In genomic region chr4:141599251-141600141, GRCm38 (mm10) we compare ENCODE assay signal across 8 mouse cellular contexts. TPM values are rescaled to one million over a fixed set of nuclear protein-coding genes. Genes with fewer than 3 reads are reported as not detected.
DNase-seq lines count a peak whose midpoint lies in the region; ATAC-seq and TF ChIP-seq lines count a peak whose summit lies in the region.

No protein-coding gene starts in this region.

- H3K36me3 ChIP-seq in C2C12 (ENCODE audit: control insufficient read depth, insufficient read depth), result peaks cover 10% of the 10 kb centered on the region
- H3K36me3 ChIP-seq in forebrain, embryonic 12.5 days (replicated peaks), result no peaks in the 10 kb centered on the region
- peaks cover 12% of the 10 kb centered on the region for H3K36me3 ChIP-seq in intestine, postnatal 0 days (ENCODE audit: control insufficient read depth, insufficient read depth)
- peaks cover 4% of the 10 kb centered on the region; the same call in 1 of the 2 replicates for H3K36me3 ChIP-seq in midbrain, embryonic 13.5 days

- no peak for TF ChIP-seq CTCF in C2C12 (IDR thresholded peaks at IDR 0.05; ENCODE audit: control insufficient read depth, insufficient read depth, insufficient read length)
- 0 out of 2 replicates have a peak, but pooled peaks have one; percentile 4 for TF ChIP-seq CTCF in intestine, postnatal 0 days (IDR thresholded peaks at IDR 0.05; ENCODE audit: low read depth)

- peaks cover 23% of the 10 kb centered on the region for H3K4me1 ChIP-seq in forebrain, embryonic 12.5 days
- H3K4me1 ChIP-seq in intestine, postnatal 0 days (replicated peaks; ENCODE audit: control insufficient read depth, insufficient read depth, low read length), result 0 out of 2 replicates have a peak, but pooled peaks cover 9% of the 10 kb centered on the region
- H3K4me1 ChIP-seq in midbrain, embryonic 13.5 days (replicated peaks), result peaks cover 22% of the 10 kb centered on the region

- H3K27me3 ChIP-seq in C2C12 (ENCODE audit: control insufficient read depth, insufficient read depth, insufficient read length), result no peaks in the 10 kb centered on the region
- H3K27me3 ChIP-seq in forebrain, embryonic 12.5 days, result peaks cover 49% of the 10 kb centered on the region
- no peaks in the 10 kb centered on the region for H3K27me3 ChIP-seq in intestine, postnatal 0 days (replicated peaks; ENCODE audit: control insufficient read depth, insufficient read depth, low read length)
- peaks cover 28% of the 10 kb centered on the region for H3K27me3 ChIP-seq in midbrain, embryonic 13.5 days

- H3K4me2 ChIP-seq in forebrain, embryonic 12.5 days, result peak overlapping the region; percentile 81
- peak overlapping the region; percentile 97 for H3K4me2 ChIP-seq in intestine, postnatal 0 days (replicated peaks; ENCODE audit: low read depth)
- peak overlapping the region; percentile 89 for H3K4me2 ChIP-seq in midbrain, embryonic 13.5 days (replicated peaks)

- peak overlapping the region; percentile 60 for H3K9ac ChIP-seq in forebrain, embryonic 12.5 days
- H3K9ac ChIP-seq in intestine, postnatal 0 days (ENCODE audit: low read depth, low read length), result peak overlapping the region; percentile 69
- H3K9ac ChIP-seq in midbrain, embryonic 13.5 days (replicated peaks), result peak overlapping the region; percentile 73

- intact Hi-C loops in gastrocnemius, postnatal 36 days (cut with DNase I), result no loop called here

- no peaks in the 10 kb centered on the region for H3K9me3 ChIP-seq in forebrain, embryonic 12.5 days
- no peaks in the 10 kb centered on the region for H3K9me3 ChIP-seq in intestine, postnatal 0 days (ENCODE audit: control insufficient read depth)
- no peaks in the 10 kb centered on the region for H3K9me3 ChIP-seq in midbrain, embryonic 13.5 days

- peaks cover 27% of the 10 kb centered on the region for H3K79me3 ChIP-seq in C2C12 (ENCODE audit: low read depth)

- WGBS in forebrain, embryonic 12.5 days, result 2% methylated on average over 51 of the region's 57 CpGs
- under 1% methylated on average over 41 of the region's 57 CpGs for WGBS in intestine, postnatal 0 days
- WGBS in midbrain, embryonic 13.5 days, result 1% methylated on average over 45 of the region's 57 CpGs

- H3K79me2 ChIP-seq in C2C12 (ENCODE audit: control insufficient read depth, insufficient read depth), result peaks cover 40% of the 10 kb centered on the region

- ATAC-seq in forebrain, embryonic 12.5 days (ENCODE audit: low FRiP score), result peak; percentile 43
- no peak for ATAC-seq in intestine, postnatal 0 days
- peak; percentile 47 for ATAC-seq in midbrain, embryonic 13.5 days

- H3ac ChIP-seq in C2C12 (ENCODE audit: control insufficient read depth, insufficient read length, low read depth), result peak overlapping the region; percentile 79

- peak; percentile 38 for DNase-seq in adrenal gland, postnatal 10 days
- DNase-seq in adrenal gland, adult 18-20 months (ENCODE audit: low spot score in 2 of 2), result no peak
- no peak for DNase-seq in c-Kit-positive CD71-positive TER-119-positive erythroid progenitor cells, embryonic 14.5 days (ENCODE audit: low spot score)
- no peak for DNase-seq in gastrocnemius, postnatal 36 days

- peak overlapping the region; percentile 72 for H3K4me3 ChIP-seq in C2C12 (ENCODE audit: insufficient read depth, poor library complexity, severe bottlenecking)
- H3K4me3 ChIP-seq in forebrain, embryonic 12.5 days (replicated peaks), result peak overlapping the region; percentile 51
- H3K4me3 ChIP-seq in intestine, postnatal 0 days (ENCODE audit: low read depth, low read length), result peak overlapping the region; percentile 74
- peak overlapping the region; percentile 59 for H3K4me3 ChIP-seq in midbrain, embryonic 13.5 days (replicated peaks)

- H3K27ac ChIP-seq in forebrain, embryonic 12.5 days, result peak overlapping the region; percentile 13; the same call in 1 of the 2 replicates
- H3K27ac ChIP-seq in intestine, postnatal 0 days (ENCODE audit: low read depth, low read length), result peak overlapping the region; percentile 86
- no peak overlapping the region for H3K27ac ChIP-seq in midbrain, embryonic 13.5 days

TF ChIP-seq in C2C12, 6 proteins besides CTCF, POLR2A, EP300 and RAD21:
- TF ChIP-seq MYOD1 (IDR thresholded peaks at IDR 0.05; ENCODE audit: control insufficient read depth, insufficient read length, low read depth), result no peak
- TF ChIP-seq USF1 (IDR thresholded peaks at IDR 0.05; ENCODE audit: low read depth), result no peak
- no peak for TF ChIP-seq MYOG (IDR thresholded peaks at IDR 0.05; ENCODE audit: control insufficient read depth, extremely low read depth, insufficient read length)
- TF ChIP-seq FOSL1 (IDR thresholded peaks at IDR 0.05; ENCODE audit: insufficient read depth, low read length, poor library complexity, severe bottlenecking), result no peak

RNA-seq across cellular contexts. Expression of gene Fblim1, which starts 6.4 kb away (rescaled TPM):
- total RNA-seq in adrenal gland, postnatal 10 days (2021), result 10 to 100 TPM; 14.8 to 21.6 TPM
- total RNA-seq in adrenal gland, adult 18-20 months (2021), result 10 to 100 TPM in 1 of 2 experiments, 1 to 10 TPM in 1; 6.8 to 13.0 TPM
- 49.8 TPM for polyA plus RNA-seq in C2C12 (2012; fragmentation: generic; extraction: Trizol)
- polyA plus RNA-seq in forebrain, embryonic 12.5 days (2016; fragmentation: Nextera tagmentation; extraction: Ambion mirVana), result 17.3 and 19.8 TPM in 2 replicates
- polyA plus RNA-seq in intestine, postnatal 0 days (2015; fragmentation: Nextera tagmentation; extraction: Ambion mirVana), result 52.8 and 59.2 TPM in 2 replicates
- 24.0 and 24.7 TPM in 2 replicates for polyA plus RNA-seq in midbrain, embryonic 13.5 days (2015; fragmentation: Nextera tagmentation; extraction: Ambion mirVana)
- under 1 TPM; 0.64 to 0.84 TPM for total RNA-seq in gastrocnemius, postnatal 36 days (2021)

RNA-seq across cellular contexts. Expression of gene Tmem82, which starts 18.9 kb away (rescaled TPM):
- total RNA-seq in adrenal gland, postnatal 10 days (2021), result 1 to 10 TPM; 7.9 to 9.5 TPM
- 1 to 10 TPM; 1.1 to 2.8 TPM for total RNA-seq in adrenal gland, adult 18-20 months (2021)
- not detected for polyA plus RNA-seq in C2C12 (2012; fragmentation: generic; extraction: Trizol)
- polyA plus RNA-seq in forebrain, embryonic 12.5 days (2016; fragmentation: Nextera tagmentation; extraction: Ambion mirVana), result 0.09 and 0.33 TPM in 2 replicates
- 42.0 and 45.7 TPM in 2 replicates for polyA plus RNA-seq in intestine, postnatal 0 days (2015; fragmentation: Nextera tagmentation; extraction: Ambion mirVana)
- polyA plus RNA-seq in midbrain, embryonic 13.5 days (2015; fragmentation: Nextera tagmentation; extraction: Ambion mirVana), result 0.10 and 0.27 TPM in 2 replicates
- 1 to 10 TPM in 1 of 2 experiments, under 1 TPM in 1; 0.62 to 1.4 TPM for total RNA-seq in gastrocnemius, postnatal 36 days (2021)

RNA-seq across cellular contexts. Expression of gene Slc25a34, which starts 24.1 kb away (rescaled TPM):
- total RNA-seq in adrenal gland, postnatal 10 days (2021), result 10 to 100 TPM; 36.1 to 39.2 TPM
- total RNA-seq in adrenal gland, adult 18-20 months (2021), result 10 to 100 TPM in 1 of 2 experiments, 1 to 10 TPM in 1; 3.5 to 10.3 TPM
- polyA plus RNA-seq in C2C12 (2012; fragmentation: generic; extraction: Trizol), result 0.13 TPM
- not detected in 2 replicates for polyA plus RNA-seq in forebrain, embryonic 12.5 days (2016; fragmentation: Nextera tagmentation; extraction: Ambion mirVana)
- 23.8 and 25.7 TPM in 2 replicates for polyA plus RNA-seq in intestine, postnatal 0 days (2015; fragmentation: Nextera tagmentation; extraction: Ambion mirVana)
- polyA plus RNA-seq in midbrain, embryonic 13.5 days (2015; fragmentation: Nextera tagmentation; extraction: Ambion mirVana), result 0.17 and 0.19 TPM in 2 replicates
- 10 to 100 TPM; 10.3 to 26.0 TPM for total RNA-seq in gastrocnemius, postnatal 36 days (2021)

Comparison
In these comparisons a context has a peak if more than half of its experiments do, and no peak if none do; other contexts are left out.
1. RNA of gene Tmem82, which starts 18.9 kb away (polyA plus RNA-seq): 42.0 to 45.7 TPM in intestine, postnatal 0 days; 0.10 to 0.27 TPM in midbrain, embryonic 13.5 days, 0.09 to 0.33 TPM in forebrain, embryonic 12.5 days and not detected in C2C12 (single experiment); every median in the first group is over 10 times any median in the second.
2. RNA of gene Slc25a34, which starts 24.1 kb away (polyA plus RNA-seq): 23.8 to 25.7 TPM in intestine, postnatal 0 days; 0.17 to 0.19 TPM in midbrain, embryonic 13.5 days, 0.13 TPM in C2C12 (single experiment) and not detected in forebrain, embryonic 12.5 days; every median in the first group is over 10 times any median in the second.
3. Peak in every context shown above with its lines, with median percentiles within 50 percentile points of each other: H3K4me3 ChIP-seq, H3K4me2 ChIP-seq and H3K9ac ChIP-seq.